Mouse (Mus musculus): Measurements from ENCODE around the gene Sh2d1a. TPM values are rescaled to one million over a fixed set of nuclear protein-coding genes. Genes with fewer than 3 reads are reported as not detected.

The Sh2d1a gene
- not detected for total RNA-seq (2022)

- DNase-seq: no peak
Observed at GRCm38 (mm10) chrX:42502291-42503043, at the start of gene Sh2d1a. Gene Sh2d1a, plus strand, starts transcription at chrX:42502453.

DNA sequence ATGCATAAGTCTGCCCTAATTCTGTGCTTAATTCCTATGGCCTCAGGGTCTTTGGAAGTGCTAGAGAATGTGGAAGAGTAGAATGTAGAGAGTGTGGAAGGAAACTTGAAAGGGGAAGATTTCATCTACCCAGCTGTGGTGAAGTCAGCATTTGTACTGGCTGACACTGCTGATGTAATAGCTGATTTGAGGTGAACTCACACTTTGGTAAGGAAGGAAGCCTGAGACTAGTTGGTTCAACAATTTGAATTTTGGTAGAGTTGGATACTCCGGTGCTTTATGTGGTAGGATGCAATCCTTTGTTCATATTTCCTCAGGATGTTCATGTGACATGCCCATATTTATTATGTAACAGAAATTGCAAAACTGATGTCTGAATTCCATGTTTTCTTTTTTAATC lies 49.3 kb upstream of the Sh2d1a start:
- DNase-seq: no peak

DNA sequence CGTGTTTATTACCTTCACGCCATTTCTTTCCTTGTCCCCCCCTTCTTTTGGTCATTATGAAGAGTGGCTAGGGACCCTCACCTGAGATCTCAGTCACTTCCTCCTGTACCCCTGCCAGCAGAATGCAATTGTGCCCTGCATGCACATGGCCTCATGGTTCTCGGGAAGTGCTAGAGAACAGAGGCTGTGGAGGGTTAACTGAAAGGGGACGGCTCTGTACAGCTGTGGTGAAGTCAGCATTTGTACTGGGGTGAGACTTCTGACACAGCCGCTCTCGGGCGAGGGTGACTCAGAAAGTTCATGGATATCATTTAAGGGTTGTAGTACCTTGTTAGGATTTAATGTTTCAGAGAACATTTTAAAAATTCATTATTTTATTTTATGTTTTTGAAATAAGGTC lies 47.7 kb upstream of the Sh2d1a start:
- no peak for DNase-seq

- DNase-seq: no peak
Observed at GRCm38 (mm10) chrX:42489446-42489845, 12.8 kb upstream of the Sh2d1a start, which contains the start of gene Tex13c2. Gene Tex13c2, plus strand, starts transcription at chrX:42489691.

- DNase-seq: no peak
Observed at GRCm38 (mm10) chrX:42490336-42490735, 11.9 kb upstream of the Sh2d1a start.

GRCm38 (mm10) chrX:42500538-42500937 lies 1.7 kb upstream of the Sh2d1a start:
- DNase-seq: no peak

- no peak for DNase-seq
Observed at GRCm38 (mm10) chrX:42511105-42511504, 8.9 kb downstream of the Sh2d1a start.

- no peak for DNase-seq
Observed at GRCm38 (mm10) chrX:42512567-42512966, 10.3 kb downstream of the Sh2d1a start.

- no peak for DNase-seq
Observed at GRCm38 (mm10) chrX:42522868-42523267, 20.6 kb downstream of the Sh2d1a start.

DNA sequence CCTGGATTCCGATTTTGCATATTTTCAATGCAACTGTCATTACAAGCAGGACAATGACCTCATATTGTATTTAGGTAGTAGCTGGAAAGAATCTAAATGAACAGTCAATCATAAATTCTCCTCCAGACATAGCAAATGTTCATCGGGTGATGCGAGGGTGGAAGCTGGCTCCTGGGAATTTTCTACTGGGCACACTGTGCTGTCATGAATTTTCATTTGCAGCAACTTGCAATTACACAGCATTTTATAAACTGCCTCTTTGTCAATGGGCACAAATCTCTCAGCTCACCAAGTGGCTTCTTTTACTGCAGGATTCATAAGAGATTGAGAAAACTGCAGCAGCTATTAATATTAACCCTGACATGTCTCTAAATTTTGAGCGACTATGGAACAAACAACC lies 28.4 kb downstream of the Sh2d1a start:
- DNase-seq: no peak

GRCm38 (mm10) chrX:42540030-42540755 lies 37.9 kb downstream of the Sh2d1a start:
- no peak for DNase-seq

GRCm38 (mm10) chrX:42540756-42541053 lies 38.5 kb downstream of the Sh2d1a start:
- DNase-seq: peak; percentile 38

DNA sequence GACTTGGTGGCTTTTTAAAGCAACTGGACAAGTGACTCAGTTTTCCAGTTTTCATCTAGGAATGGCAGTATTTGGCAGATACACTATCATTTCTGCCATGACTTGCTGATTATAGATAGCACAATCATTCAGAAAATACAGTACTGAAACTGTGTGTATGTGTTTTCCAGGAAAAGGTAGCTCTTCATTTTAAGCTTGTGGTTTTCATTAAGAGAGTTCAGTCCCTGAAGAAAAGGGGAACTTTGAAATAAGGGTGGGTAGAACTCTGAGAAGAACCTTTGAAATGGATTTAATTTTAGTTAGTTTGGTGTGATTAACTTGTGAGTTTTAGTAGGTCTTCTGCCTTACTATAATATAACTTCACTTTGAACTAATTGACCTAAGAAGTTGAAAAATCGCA lies 42.8 kb downstream of the Sh2d1a start:
- no peak for DNase-seq

GRCm38 (mm10) chrX:42548513-42548912 lies 46.3 kb downstream of the Sh2d1a start:
- DNase-seq: no peak

DNA sequence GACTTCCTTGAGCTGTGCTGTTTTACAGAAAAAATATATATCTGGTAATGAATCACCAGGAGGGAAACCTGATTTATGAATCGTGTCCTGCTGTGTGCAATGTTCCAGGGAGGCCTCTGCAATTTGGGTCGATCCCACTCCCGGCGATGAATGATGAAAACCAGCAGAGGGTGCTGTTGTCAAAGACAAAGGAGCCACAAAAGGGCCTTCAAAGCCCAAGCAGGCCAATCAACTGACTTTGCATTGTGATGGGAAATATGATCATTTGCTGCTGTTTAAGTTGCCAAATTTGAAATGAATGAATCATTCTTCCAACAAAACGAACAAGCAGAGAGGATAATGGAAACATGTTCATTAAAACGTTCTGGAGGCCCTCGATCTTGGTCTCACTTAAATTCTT lies 55.0 kb downstream of the Sh2d1a start:
- peak; percentile 17 for DNase-seq

- DNase-seq: no peak
Observed at GRCm38 (mm10) chrX:42558683-42559082, 56.4 kb downstream of the Sh2d1a start.

Other genes starting within 250 kb of the Sh2d1a start
- gene Tex13c2, start 12.8 kb upstream of the Sh2d1a start, total RNA-seq (2022): not detected

All from adrenal gland, adult 8-10 months (tissue).